Mouse (Mus musculus): ENCODE results near the gene Daam1. TPM values are rescaled to one million over a fixed set of nuclear protein-coding genes. Genes with fewer than 3 reads are reported as not detected.

Daam1 gene
- polyA plus RNA-seq, 1 experiment from 2014 or later: 18.2 TPM

GRCm38 (mm10) chr12:71890282-71890681, 59.4 kb downstream of the Daam1 start:
- WGBS: 90% methylated on average over 1 of the region's 1 CpGs
- Histone ChIP-seq H3K27ac (no peak overlapping the region), H3K4me3 (replicated peaks) (no peak overlapping the region), H3K9me3 (no peaks in the 10 kb centered on the region), H3K9ac (no peak overlapping the region), H3K27me3 (no peaks in the 10 kb centered on the region), H3K4me2 (no peak overlapping the region), H3K36me3 (replicated peaks) (no peaks in the 10 kb centered on the region), H3K4me1 (peaks cover 30% of the 10 kb centered on the region)
- ATAC-seq (ENCODE audit: low FRiP score): no peak

DNA sequence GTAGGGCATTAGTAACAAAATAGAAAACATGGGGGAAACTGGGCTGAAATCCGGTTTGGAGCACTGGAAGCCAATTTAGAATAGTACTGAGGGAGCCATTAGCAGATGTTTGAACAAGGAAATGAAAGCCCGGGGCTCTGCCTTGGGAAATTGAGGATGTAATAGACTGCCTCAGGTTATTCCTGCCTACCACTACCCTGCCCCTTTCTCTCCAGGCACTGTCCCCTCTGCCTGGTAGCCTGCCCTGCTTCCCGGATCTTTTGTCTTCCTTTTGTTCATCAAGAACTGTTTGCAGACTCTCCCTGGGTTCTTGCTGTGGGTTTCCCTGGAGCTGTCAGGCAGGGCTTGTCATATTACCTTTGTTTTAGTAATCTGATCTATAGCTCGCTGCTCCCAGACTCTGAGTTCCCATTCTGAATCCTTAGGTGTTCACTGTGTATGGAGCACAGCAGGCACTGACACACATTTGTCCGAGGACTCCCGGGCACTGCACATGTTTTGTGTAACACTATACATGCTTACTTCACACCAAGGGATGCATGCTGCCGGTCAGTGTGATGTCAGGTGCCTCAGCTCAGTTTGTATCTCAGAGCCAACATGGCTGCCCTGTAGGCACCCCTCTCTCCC, 61.0 kb downstream of the Daam1 start:
- peak; percentile 27; the same call in 1 of the 2 replicates for ATAC-seq (ENCODE audit: low FRiP score)
- H3K9ac ChIP-seq: no peak overlapping the region
- peak overlapping the region; percentile 46; the same call in 1 of the 2 replicates for H3K27ac ChIP-seq
- H3K4me2 ChIP-seq: no peak overlapping the region
- H3K4me3 ChIP-seq (replicated peaks): no peak overlapping the region
- no peaks in the 10 kb centered on the region; the same call in 1 of the 2 replicates for H3K36me3 ChIP-seq (replicated peaks)
- peaks cover 20% of the 10 kb centered on the region for H3K4me1 ChIP-seq
- no peaks in the 10 kb centered on the region for H3K9me3 ChIP-seq
- 39% methylated on average over 7 of the region's 7 CpGs for WGBS
- H3K27me3 ChIP-seq: no peaks in the 10 kb centered on the region

- Histone ChIP-seq H3K9ac (no peak overlapping the region), H3K4me1 (peaks cover 20% of the 10 kb centered on the region), H3K27ac (no peak overlapping the region), H3K4me2 (no peak overlapping the region), H3K27me3 (no peaks in the 10 kb centered on the region), H3K36me3 (replicated peaks) (peaks cover 11% of the 10 kb centered on the region; the same call in 1 of the 2 replicates), H3K9me3 (no peaks in the 10 kb centered on the region), H3K4me3 (replicated peaks) (no peak overlapping the region)
- no peak for ATAC-seq (ENCODE audit: low FRiP score)
- WGBS: 59% methylated on average over 9 of the region's 9 CpGs
These were observed 62.2 kb downstream of the Daam1 start for GRCm38 (mm10) chr12:71892996-71893605.

DNA sequence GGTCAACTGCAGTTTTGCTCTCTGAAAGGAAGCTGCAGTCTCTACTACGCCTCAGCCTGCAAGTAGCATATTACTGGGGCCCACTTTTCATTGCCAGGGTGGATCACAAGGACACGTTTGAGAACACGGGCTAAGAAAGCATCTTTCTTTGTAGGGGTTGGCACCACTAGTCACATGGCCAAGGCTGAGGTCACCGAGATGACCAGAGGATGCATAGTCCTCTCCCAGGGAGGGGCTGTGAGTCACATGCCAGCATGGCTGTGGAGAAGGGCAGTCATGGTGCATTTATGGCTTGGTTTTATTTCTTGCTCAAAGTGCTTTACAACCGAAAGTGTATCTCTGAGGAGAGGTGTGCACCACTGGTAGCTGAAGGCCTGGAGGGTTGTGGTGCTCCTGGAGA, 67.4 kb downstream of the Daam1 start:
- H3K27me3 ChIP-seq: no peaks in the 10 kb centered on the region
- peaks cover 2% of the 10 kb centered on the region; the same call in 1 of the 2 replicates for H3K4me1 ChIP-seq
- ATAC-seq (ENCODE audit: low FRiP score): no peak
- H3K9me3 ChIP-seq: 0 out of 2 replicates have a peak, but pooled peaks cover 3% of the 10 kb centered on the region
- no peak overlapping the region for H3K9ac ChIP-seq
- no peak overlapping the region for H3K4me3 ChIP-seq (replicated peaks)
- no peak overlapping the region for H3K27ac ChIP-seq
- WGBS: 88% methylated on average over 5 of the region's 5 CpGs
- no peak overlapping the region for H3K4me2 ChIP-seq
- peaks cover 26% of the 10 kb centered on the region for H3K36me3 ChIP-seq (replicated peaks)

GRCm38 (mm10) chr12:71898666-71899520, 68.0 kb downstream of the Daam1 start:
- no peak for ATAC-seq (ENCODE audit: low FRiP score)
- Histone ChIP-seq H3K27me3 (no peaks in the 10 kb centered on the region), H3K9me3 (0 out of 2 replicates have a peak, but pooled peaks cover 3% of the 10 kb centered on the region), H3K4me3 (replicated peaks) (no peak overlapping the region), H3K4me1 (no peaks in the 10 kb centered on the region), H3K4me2 (no peak overlapping the region), H3K36me3 (replicated peaks) (peaks cover 26% of the 10 kb centered on the region), H3K9ac (no peak overlapping the region), H3K27ac (no peak overlapping the region)
- WGBS: 81% methylated on average over 7 of the region's 7 CpGs

GRCm38 (mm10) chr12:71899566-71899965, 68.7 kb downstream of the Daam1 start:
- H3K27ac ChIP-seq: no peak overlapping the region
- no peaks in the 10 kb centered on the region for H3K4me1 ChIP-seq
- no peaks in the 10 kb centered on the region for H3K27me3 ChIP-seq
- WGBS: 78% methylated on average over 4 of the region's 4 CpGs
- no peak overlapping the region for H3K4me3 ChIP-seq (replicated peaks)
- H3K9ac ChIP-seq: no peak overlapping the region
- H3K36me3 ChIP-seq (replicated peaks): peaks cover 26% of the 10 kb centered on the region
- H3K9me3 ChIP-seq: 0 out of 2 replicates have a peak, but pooled peaks cover 3% of the 10 kb centered on the region
- H3K4me2 ChIP-seq: no peak overlapping the region
- ATAC-seq (ENCODE audit: low FRiP score): no peak

GRCm38 (mm10) chr12:71901211-71901610, 70.3 kb downstream of the Daam1 start:
- H3K27me3 ChIP-seq: no peaks in the 10 kb centered on the region
- peaks cover 26% of the 10 kb centered on the region for H3K36me3 ChIP-seq (replicated peaks)
- 65% methylated on average over 7 of the region's 7 CpGs for WGBS
- H3K27ac ChIP-seq: no peak overlapping the region
- no peak overlapping the region for H3K4me2 ChIP-seq
- peaks cover 4% of the 10 kb centered on the region for H3K4me1 ChIP-seq
- 0 out of 2 replicates have a peak, but pooled peaks cover 3% of the 10 kb centered on the region for H3K9me3 ChIP-seq
- no peak overlapping the region for H3K4me3 ChIP-seq (replicated peaks)
- ATAC-seq (ENCODE audit: low FRiP score): no peak
- no peak overlapping the region for H3K9ac ChIP-seq

- no peak overlapping the region for H3K27ac ChIP-seq
- no peak overlapping the region for H3K9ac ChIP-seq
- H3K4me3 ChIP-seq (replicated peaks): no peak overlapping the region
- peaks cover 10% of the 10 kb centered on the region for H3K4me1 ChIP-seq
- no peak for ATAC-seq (ENCODE audit: low FRiP score)
- 97% methylated on average over 6 of the region's 6 CpGs for WGBS
- H3K9me3 ChIP-seq: 0 out of 2 replicates have a peak, but pooled peaks cover 3% of the 10 kb centered on the region
- H3K27me3 ChIP-seq: no peaks in the 10 kb centered on the region
- no peak overlapping the region for H3K4me2 ChIP-seq
- H3K36me3 ChIP-seq (replicated peaks): peaks cover 26% of the 10 kb centered on the region
These were observed 71.0 kb downstream of the Daam1 start for GRCm38 (mm10) chr12:71901859-71902258.

GRCm38 (mm10) chr12:71902317-71902716, 71.4 kb downstream of the Daam1 start:
- WGBS: 100% methylated on average over 1 of the region's 1 CpGs
- Histone ChIP-seq H3K4me3 (replicated peaks) (no peak overlapping the region), H3K9me3 (0 out of 2 replicates have a peak, but pooled peaks cover 3% of the 10 kb centered on the region), H3K9ac (no peak overlapping the region), H3K36me3 (replicated peaks) (peaks cover 23% of the 10 kb centered on the region), H3K4me2 (no peak overlapping the region), H3K27ac (no peak overlapping the region), H3K27me3 (no peaks in the 10 kb centered on the region), H3K4me1 (peaks cover 15% of the 10 kb centered on the region)
- ATAC-seq (ENCODE audit: low FRiP score): no peak

GRCm38 (mm10) chr12:71903218-71903617, 72.3 kb downstream of the Daam1 start:
- ATAC-seq (ENCODE audit: low FRiP score): no peak
- 0 out of 2 replicates have a peak, but pooled peaks cover 3% of the 10 kb centered on the region for H3K9me3 ChIP-seq
- H3K27me3 ChIP-seq: no peaks in the 10 kb centered on the region
- peaks cover 16% of the 10 kb centered on the region for H3K36me3 ChIP-seq (replicated peaks)
- H3K4me2 ChIP-seq: no peak overlapping the region
- H3K9ac ChIP-seq: no peak overlapping the region
- H3K4me1 ChIP-seq: peaks cover 17% of the 10 kb centered on the region
- 95% methylated on average over 4 of the region's 4 CpGs for WGBS
- no peak overlapping the region for H3K4me3 ChIP-seq (replicated peaks)
- H3K27ac ChIP-seq: no peak overlapping the region

DNA sequence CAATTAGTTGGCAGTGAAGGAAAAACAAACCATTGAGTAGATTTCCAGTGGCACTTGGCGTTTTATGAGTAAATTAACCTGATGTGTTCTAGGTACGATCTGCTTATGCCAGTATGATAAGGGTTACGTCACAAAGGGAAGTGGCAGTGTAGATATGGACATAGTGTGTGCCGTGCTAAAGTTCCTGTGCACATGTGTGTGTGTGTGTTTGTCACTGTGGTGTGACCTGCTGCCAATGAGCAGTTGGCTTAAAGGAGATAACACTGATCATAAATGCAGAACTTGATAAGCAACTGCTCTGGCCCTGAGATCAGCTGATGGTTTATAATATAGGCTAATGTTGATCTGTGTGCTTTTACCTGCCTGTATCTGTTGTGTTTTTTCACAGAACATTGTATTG, 73.4 kb downstream of the Daam1 start:
- Histone ChIP-seq H3K4me3 (replicated peaks) (no peak overlapping the region), H3K4me1 (peaks cover 17% of the 10 kb centered on the region), H3K9me3 (0 out of 2 replicates have a peak, but pooled peaks cover 3% of the 10 kb centered on the region), H3K4me2 (no peak overlapping the region), H3K9ac (no peak overlapping the region), H3K27ac (no peak overlapping the region), H3K27me3 (no peaks in the 10 kb centered on the region), H3K36me3 (replicated peaks) (peaks cover 12% of the 10 kb centered on the region)
- ATAC-seq (ENCODE audit: low FRiP score): no peak
- WGBS: 89% methylated on average over 4 of the region's 4 CpGs

DNA sequence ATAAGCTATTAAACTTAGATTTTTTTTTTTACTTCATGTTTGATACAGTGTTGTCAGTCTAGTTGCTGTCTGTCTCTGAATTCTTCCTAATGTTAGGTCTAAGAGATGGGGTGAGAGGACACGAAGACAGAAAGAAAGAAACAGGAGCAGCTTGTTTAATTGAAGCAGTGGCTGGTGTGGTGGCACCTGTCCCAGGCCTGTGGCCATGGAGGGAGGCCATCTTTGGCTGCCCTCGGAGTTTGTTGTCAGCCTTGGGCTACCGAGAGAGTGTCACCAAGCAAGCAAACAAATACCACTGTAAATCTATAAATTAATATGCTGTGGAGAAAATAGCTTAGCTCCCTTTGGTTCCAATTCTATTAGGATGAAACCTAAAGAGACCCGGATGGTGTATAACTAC, 74.0 kb downstream of the Daam1 start:
- 85% methylated on average over 4 of the region's 4 CpGs for WGBS
- Histone ChIP-seq H3K9me3 (0 out of 2 replicates have a peak, but pooled peaks cover 3% of the 10 kb centered on the region), H3K4me2 (no peak overlapping the region), H3K4me1 (peaks cover 17% of the 10 kb centered on the region), H3K27ac (no peak overlapping the region), H3K27me3 (no peaks in the 10 kb centered on the region), H3K4me3 (replicated peaks) (no peak overlapping the region), H3K9ac (no peak overlapping the region), H3K36me3 (replicated peaks) (peaks cover 12% of the 10 kb centered on the region)
- no peak for ATAC-seq (ENCODE audit: low FRiP score)
